Mouse (Mus musculus) bone marrow, adult 2 months (tissue): ENCODE results near the gene Gpat2. TPM values are rescaled to one million over a fixed set of nuclear protein-coding genes. Genes with fewer than 3 reads are reported as not detected.

Experiments used
- H3K27ac ChIP-seq: fragments of 200-500 bp; 2 replicates; pipeline ENCODE4 v1.5.1; 2012; ENCODE audit warnings: low read depth, mild to moderate bottlenecking, control low read depth, inconsistent platforms, low read length; ENCODE audit not compliant: control insufficient read depth, poor library complexity, insufficient read depth
- H3K4me1 ChIP-seq: fragments of 200-500 bp; 2 replicates; pipeline ENCODE4 v1.6.1; 2011; ENCODE audit warnings: low read length; ENCODE audit not compliant: control insufficient read depth, insufficient read depth
- H3K4me3 ChIP-seq: fragments of 200-500 bp; replicated peaks from 2 replicates; pipeline ENCODE3; 2011; ENCODE audit warnings: mild to moderate bottlenecking, low read depth, low read length, control low read depth; ENCODE audit not compliant: control insufficient read depth
- CTCF ChIP-seq: fragments of 200-500 bp; IDR thresholded peaks from 2 replicates; pipeline ENCODE4 v1.5.1; 2011; ENCODE audit warnings: low read length, control low read depth; ENCODE audit not compliant: control insufficient read depth, insufficient read depth
- POLR2A ChIP-seq: fragments of 200-500 bp; IDR thresholded peaks from 2 replicates; pipeline ENCODE4 v1.6.1; 2011; ENCODE audit warnings: low read depth, mild to moderate bottlenecking, control low read depth, low read length, borderline replicate concordance; ENCODE audit not compliant: control insufficient read depth
- WGBS: fragments of 180-500 bp; shearing (Covaris S2); methylation state at CpG from one replicate; pipeline ENCODE4 v1.1.7; 2018; 5-methylcytosine and 5-hydroxymethylcytosine counted together
- polyA plus RNA-seq: library from polyadenylated mRNA; stranded (reverse); fragments of >200 nt; gene quantifications from 2 replicates; pipeline ENCODE4 v1.2.4, GENCODE M21; 2011; ENCODE audit warnings: low replicate concordance; ENCODE audit not compliant: missing spikeins, insufficient read depth, insufficient read length

Gpat2 gene
- polyA plus RNA-seq, 1 experiment = not detected

- TF ChIP-seq CTCF = no peak
- TF ChIP-seq POLR2A = no peak
- WGBS = 57% methylated on average over 4 of the region's 4 CpGs
- no peak overlapping the region for H3K27ac ChIP-seq
These were observed 34.2 kb upstream of the Gpat2 start for GRCm38 (mm10) chr2:127390846-127391245.

GRCm38 (mm10) chr2:127391323-127391722 lies 33.7 kb upstream of the Gpat2 start:
- Histone ChIP-seq H3K4me1 (no peaks in the 10 kb centered on the region; the same call in 1 of the 2 replicates), H3K27ac (no peak overlapping the region), H3K4me3 (no peak overlapping the region)
- 18% methylated on average over 3 of the region's 3 CpGs for WGBS
- TF ChIP-seq POLR2A (no peak), CTCF (no peak)

More at GRCm38 (mm10) chr2:127390846-127391245, 34.2 kb upstream of the Gpat2 start:
- Histone ChIP-seq H3K4me1 (no peaks in the 10 kb centered on the region; the same call in 1 of the 2 replicates), H3K4me3 (no peak overlapping the region)

- no peak overlapping the region for H3K4me3 ChIP-seq
- no peak overlapping the region for H3K27ac ChIP-seq
- TF ChIP-seq CTCF = no peak
- TF ChIP-seq POLR2A = no peak
- 75% methylated on average over 5 of the region's 5 CpGs for WGBS
- H3K4me1 ChIP-seq = no peaks in the 10 kb centered on the region; the same call in 1 of the 2 replicates
These were observed 30.3 kb upstream of the Gpat2 start for GRCm38 (mm10) chr2:127394606-127395161.

- H3K27ac ChIP-seq = no peak overlapping the region
- H3K4me3 ChIP-seq = no peak overlapping the region
- TF ChIP-seq POLR2A (no peak), CTCF (no peak)
- WGBS = 88% methylated on average over 7 of the region's 7 CpGs
- H3K4me1 ChIP-seq = no peaks in the 10 kb centered on the region
These were observed 26.3 kb upstream of the Gpat2 start for GRCm38 (mm10) chr2:127398738-127399137.

- Histone ChIP-seq H3K4me1 (no peaks in the 10 kb centered on the region), H3K4me3 (no peak overlapping the region), H3K27ac (no peak overlapping the region)
- TF ChIP-seq CTCF (no peak), POLR2A (no peak)
- WGBS = 88% methylated on average over 6 of the region's 6 CpGs
These were observed 13.9 kb upstream of the Gpat2 start for GRCm38 (mm10) chr2:127411126-127411525.

GRCm38 (mm10) chr2:127415806-127416205 lies 9.2 kb upstream of the Gpat2 start:
- WGBS = 73% methylated on average over 10 of the region's 10 CpGs
- H3K4me1 ChIP-seq = no peaks in the 10 kb centered on the region
- TF ChIP-seq CTCF (no peak), POLR2A (no peak)
- no peak overlapping the region for H3K27ac ChIP-seq
- no peak overlapping the region for H3K4me3 ChIP-seq

GRCm38 (mm10) chr2:127416706-127417105 lies 8.3 kb upstream of the Gpat2 start:
- no peak overlapping the region for H3K4me3 ChIP-seq
- H3K27ac ChIP-seq = no peak overlapping the region
- 49% methylated on average over 3 of the region's 3 CpGs for WGBS
- TF ChIP-seq CTCF (no peak), POLR2A (no peak)
- no peaks in the 10 kb centered on the region for H3K4me1 ChIP-seq

GRCm38 (mm10) chr2:127418266-127418970 lies 6.6 kb upstream of the Gpat2 start:
- Histone ChIP-seq H3K4me3 (no peak overlapping the region), H3K27ac (no peak overlapping the region), H3K4me1 (no peaks in the 10 kb centered on the region)
- no peak for TF ChIP-seq CTCF
- WGBS = 63% methylated on average over 10 of the region's 10 CpGs

GRCm38 (mm10) chr2:127430238-127430637 lies 5.2 kb downstream of the Gpat2 start:
- TF ChIP-seq CTCF = peak; percentile 39
- no peak for TF ChIP-seq POLR2A
- WGBS = 18% methylated on average over 3 of the region's 3 CpGs
- no peak overlapping the region for H3K4me3 ChIP-seq
- no peaks in the 10 kb centered on the region for H3K4me1 ChIP-seq
- H3K27ac ChIP-seq = no peak overlapping the region
